Mouse (Mus musculus) gastrocnemius, adult 2 months (tissue): Measurements from ENCODE around the gene Kif1c. TPM values are rescaled to one million over a fixed set of nuclear protein-coding genes. Genes with fewer than 3 reads are reported as not detected.

ENCODE experiments used
- DNase-seq: peaks from one replicate; pipeline ENCODE4 v3.0.0; 2022
- H3K27ac ChIP-seq: fragments of 200-600 bp; 2 replicates; pipeline ENCODE4 v1.8.1; 2022; ENCODE audit warnings: mild to moderate bottlenecking
- H3K4me3 ChIP-seq: fragments of 200-600 bp; 2 replicates; pipeline ENCODE4 v1.8.1; 2022; ENCODE audit warnings: mild to moderate bottlenecking, moderate library complexity
- CTCF ChIP-seq: fragments of 200-600 bp; IDR thresholded peaks from 2 replicates; pipeline ENCODE4 v1.8.1; 2022; ENCODE audit warnings: antibody characterized with exemption, mild to moderate bottlenecking, moderate library complexity
- intact Hi-C: fragments of 180-260 bp; cut with DNase I; formaldehyde crosslinking; loops from one replicate; pipeline ENCODE4 v1.15.1; 2025
- long read RNA-seq, 2 experiments: library from polyadenylated mRNA; stranded (forward); transcript quantifications; one replicate each; pipeline ENCODE4 v2.0.0; 2021
- total RNA-seq, 2 experiments: library from RNA; stranded (reverse); gene quantifications; 2 replicates each; pipeline ENCODE4 v1.2.3; 2021

Kif1c gene
- total RNA-seq: 100 to 1,000 TPM; 579 to 631 TPM
- long read RNA-seq, experiment 1, partial matches to known transcripts: 1 of 42 reads
- long read RNA-seq, experiment 1, other reads (novel, unspliced or antisense): 41 of 42 reads
- long read RNA-seq, experiment 2, full-length matches to known transcripts: 2 of 42 reads
- long read RNA-seq, experiment 2, partial matches to known transcripts: 35 of 42 reads
- long read RNA-seq, experiment 2, other reads (novel, unspliced or antisense): 5 of 42 reads

- intact Hi-C loops: loop anchor here (2.0 kb wide), 3 partner anchors 13 to 51 kb away; partner anchors contain the start of gene Pfn1
- no peak for TF ChIP-seq CTCF
- peak within 1 kb of the TSS; percentile 100 for H3K27ac ChIP-seq
- peak; percentile 97 for DNase-seq
- peak within 1 kb of the TSS; percentile 75 for H3K4me3 ChIP-seq
These were observed at the start of gene Kif1c, which contains the start of gene Inca1 for GRCm38 (mm10) chr11:70699722-70700556. Gene Kif1c, plus strand, starts transcription at chr11:70700548. Gene Inca1, minus strand, starts transcription at chr11:70700155.

GRCm38 (mm10) chr11:70651391-70651790 lies 49.0 kb upstream of the Kif1c start:
- Histone ChIP-seq H3K27ac (peak overlapping the region; percentile 92), H3K4me3 (peak overlapping the region; percentile 94)
- intact Hi-C loops: no loop called here
- no peak for DNase-seq
- TF ChIP-seq CTCF: no peak

- no peak for DNase-seq
- intact Hi-C loops: no loop called here
- peak overlapping the region; percentile 94 for H3K4me3 ChIP-seq
- no peak for TF ChIP-seq CTCF
- peak overlapping the region; percentile 92 for H3K27ac ChIP-seq
These were observed 48.1 kb upstream of the Kif1c start for GRCm38 (mm10) chr11:70652029-70652883.

GRCm38 (mm10) chr11:70652884-70653344 lies 47.4 kb upstream of the Kif1c start:
- Histone ChIP-seq H3K27ac (peak overlapping the region; percentile 92), H3K4me3 (peak overlapping the region; percentile 94)
- intact Hi-C loops: no loop called here
- DNase-seq: no peak
- TF ChIP-seq CTCF: no peak

GRCm38 (mm10) chr11:70653345-70654197 lies 46.8 kb upstream of the Kif1c start:
- Histone ChIP-seq H3K4me3 (peak overlapping the region; percentile 94), H3K27ac (peak overlapping the region; percentile 92)
- no peak for TF ChIP-seq CTCF
- DNase-seq: peak; percentile 80
- intact Hi-C loops: loop anchor here (1.0 to 2.0 kb wide), 3 partner anchors 15 to 47 kb away; partner anchors contain the start of genes Camta2, Inca1, Kif1c and Spag7

GRCm38 (mm10) chr11:70654198-70654922 lies 46.0 kb upstream of the Kif1c start, which contains the start of gene Pfn1:
Gene Pfn1, minus strand, starts transcription at chr11:70654644.
- Histone ChIP-seq H3K4me3 (peak within 1 kb of the TSS; percentile 94), H3K27ac (peak within 1 kb of the TSS; percentile 92)
- intact Hi-C loops: loop anchor here (1.0 to 2.0 kb wide), 3 partner anchors 14 to 46 kb away; partner anchors contain the start of genes Camta2, Inca1, Kif1c and Spag7
- peak; percentile 88 for DNase-seq
- no peak for TF ChIP-seq CTCF

- peak; percentile 93 for DNase-seq
- Histone ChIP-seq H3K27ac (peak overlapping the region; percentile 92), H3K4me3 (peak overlapping the region; percentile 94)
- TF ChIP-seq CTCF: no peak
- intact Hi-C loops: loop anchor here (1.0 to 2.0 kb wide), 3 partner anchors 14 to 46 kb away; partner anchors contain the start of genes Camta2, Inca1, Kif1c and Spag7
These were observed 45.3 kb upstream of the Kif1c start for GRCm38 (mm10) chr11:70654923-70655570.

GRCm38 (mm10) chr11:70655571-70656455 lies 44.5 kb upstream of the Kif1c start:
- DNase-seq: peak; percentile 85
- Histone ChIP-seq H3K4me3 (peak overlapping the region; percentile 94), H3K27ac (peak overlapping the region; percentile 92)
- intact Hi-C loops: loop anchor here (2.0 kb wide), 2 partner anchors 13 to 45 kb away; partner anchors contain the start of genes Inca1, Kif1c and Spag7
- TF ChIP-seq CTCF: no peak

- peak overlapping the region; percentile 92 for H3K27ac ChIP-seq
- peak; percentile 95 for DNase-seq
- no peak for TF ChIP-seq CTCF
- intact Hi-C loops: no loop called here
- peak overlapping the region; percentile 94 for H3K4me3 ChIP-seq
These were observed 43.9 kb upstream of the Kif1c start for GRCm38 (mm10) chr11:70656456-70656927.
